ENCODE assay signal across 8 mouse cellular contexts in genomic region chr3:93597221-93597913, GRCm38 (mm10). TPM values are rescaled to one million over a fixed set of nuclear protein-coding genes. Genes with fewer than 3 reads are reported as not detected.
DNase-seq lines count a peak whose midpoint lies in the region; ATAC-seq and TF ChIP-seq lines count a peak whose summit lies in the region.

No protein-coding gene starts in this region.

- H3K27ac ChIP-seq in midbrain, embryonic 10.5 days (replicated peaks): no peak overlapping the region
- H3K27ac ChIP-seq in midbrain, embryonic 15.5 days: no peak overlapping the region
- no peak overlapping the region for H3K27ac ChIP-seq in embryonic facial prominence, embryonic 11.5 days (replicated peaks; ENCODE audit: low read depth, low read length)
- H3K27ac ChIP-seq in heart, embryonic 13.5 days (replicated peaks): peak overlapping the region; percentile 56
- peak overlapping the region; percentile 90 for H3K27ac ChIP-seq in kidney, embryonic 14.5 days (ENCODE audit: low read depth, low read length)
- H3K27ac ChIP-seq in limb, embryonic 15.5 days: peak overlapping the region; percentile 74

- H3K4me1 ChIP-seq in midbrain, embryonic 10.5 days: peaks cover 8% of the 10 kb centered on the region
- H3K4me1 ChIP-seq in midbrain, embryonic 15.5 days: no peaks in the 10 kb centered on the region
- H3K4me1 ChIP-seq in embryonic facial prominence, embryonic 11.5 days (ENCODE audit: control insufficient read depth, insufficient read depth, low read length): no peaks in the 10 kb centered on the region
- peaks cover 12% of the 10 kb centered on the region for H3K4me1 ChIP-seq in heart, embryonic 13.5 days
- H3K4me1 ChIP-seq in kidney, embryonic 14.5 days (ENCODE audit: control insufficient read depth, insufficient read depth, low read length): peaks cover 18% of the 10 kb centered on the region
- H3K4me1 ChIP-seq in limb, embryonic 15.5 days: peaks cover 12% of the 10 kb centered on the region

- H3K79me2 ChIP-seq in myocyte (ENCODE audit: control insufficient read depth, insufficient read depth): no peaks in the 10 kb centered on the region

- WGBS in midbrain, embryonic 10.5 days: 51% methylated on average over 5 of the region's 5 CpGs
- 49% methylated on average over 5 of the region's 5 CpGs for WGBS in midbrain, embryonic 15.5 days
- 33% methylated on average over 5 of the region's 5 CpGs for WGBS in embryonic facial prominence, embryonic 11.5 days
- 40% methylated on average over 5 of the region's 5 CpGs for WGBS in heart, embryonic 13.5 days
- WGBS in kidney, embryonic 14.5 days: 12% methylated on average over 5 of the region's 5 CpGs
- WGBS in limb, embryonic 15.5 days: 14% methylated on average over 5 of the region's 5 CpGs

- no peak for ATAC-seq in midbrain, embryonic 15.5 days (replicated peaks)
- peak; percentile 65; the same call in 1 of the 2 replicates for ATAC-seq in embryonic facial prominence, embryonic 11.5 days (replicated peaks; ENCODE audit: insufficient number of reproducible peaks, low FRiP score, low TSS enrichment, low read depth)
- ATAC-seq in heart, embryonic 13.5 days (ENCODE audit: extremely low read depth, insufficient number of reproducible peaks, low FRiP score, low TSS enrichment): peak; percentile 54; the same call in 1 of the 2 replicates
- peak; percentile 97 for ATAC-seq in kidney, embryonic 14.5 days (ENCODE audit: low FRiP score, low TSS enrichment)
- ATAC-seq in limb, embryonic 15.5 days (ENCODE audit: insufficient number of reproducible peaks, low FRiP score, low TSS enrichment, low read depth): peak; percentile 90

- no peak overlapping the region for H3K4me2 ChIP-seq in midbrain, embryonic 15.5 days
- no peak overlapping the region for H3K4me2 ChIP-seq in embryonic facial prominence, embryonic 11.5 days (ENCODE audit: low read depth, low read length)
- no peak overlapping the region for H3K4me2 ChIP-seq in heart, embryonic 13.5 days
- H3K4me2 ChIP-seq in kidney, embryonic 14.5 days (replicated peaks; ENCODE audit: low read depth, low read length): no peak overlapping the region
- H3K4me2 ChIP-seq in limb, embryonic 15.5 days: no peak overlapping the region
- H3K4me2 ChIP-seq in myocyte (ENCODE audit: low read depth): peak overlapping the region; percentile 60

- no peaks in the 10 kb centered on the region for H3K9me3 ChIP-seq in midbrain, embryonic 10.5 days (replicated peaks)
- H3K9me3 ChIP-seq in midbrain, embryonic 15.5 days: no peaks in the 10 kb centered on the region
- H3K9me3 ChIP-seq in embryonic facial prominence, embryonic 11.5 days (replicated peaks; ENCODE audit: control insufficient read depth, low read length): no peaks in the 10 kb centered on the region
- no peaks in the 10 kb centered on the region for H3K9me3 ChIP-seq in heart, embryonic 13.5 days
- H3K9me3 ChIP-seq in kidney, embryonic 14.5 days (ENCODE audit: control insufficient read depth, low read length): no peaks in the 10 kb centered on the region
- no peaks in the 10 kb centered on the region for H3K9me3 ChIP-seq in limb, embryonic 15.5 days

- TF ChIP-seq POLR2A in myocyte (IDR thresholded peaks at IDR 0.05; ENCODE audit: insufficient read length, low read depth): no peak

- DNase-seq in midbrain, embryonic 10.5 days (ENCODE audit: low spot score): peak; percentile 17
- peak; percentile 65 for DNase-seq in embryonic facial prominence, embryonic 11.5 days (ENCODE audit: low spot score)
- no peak for DNase-seq in cerebellum, postnatal 36 days

- no peak overlapping the region for H3K4me3 ChIP-seq in midbrain, embryonic 10.5 days
- H3K4me3 ChIP-seq in midbrain, embryonic 15.5 days: no peak overlapping the region
- no peak overlapping the region for H3K4me3 ChIP-seq in embryonic facial prominence, embryonic 11.5 days (ENCODE audit: low read depth, low read length)
- H3K4me3 ChIP-seq in heart, embryonic 13.5 days: no peak overlapping the region
- no peak overlapping the region for H3K4me3 ChIP-seq in kidney, embryonic 14.5 days (ENCODE audit: low read length)
- H3K4me3 ChIP-seq in limb, embryonic 15.5 days: no peak overlapping the region
- H3K4me3 ChIP-seq in myocyte: no peak overlapping the region

- no peak overlapping the region for H3ac ChIP-seq in myocyte (ENCODE audit: control insufficient read depth, insufficient read length)

- no peaks in the 10 kb centered on the region for H3K27me3 ChIP-seq in midbrain, embryonic 10.5 days (ENCODE audit: low read depth, poor library complexity, severe bottlenecking)
- H3K27me3 ChIP-seq in midbrain, embryonic 15.5 days (replicated peaks): no peaks in the 10 kb centered on the region
- no peaks in the 10 kb centered on the region for H3K27me3 ChIP-seq in embryonic facial prominence, embryonic 11.5 days (ENCODE audit: control insufficient read depth, insufficient read depth, low read length)
- H3K27me3 ChIP-seq in heart, embryonic 13.5 days (replicated peaks): no peaks in the 10 kb centered on the region
- no peaks in the 10 kb centered on the region for H3K27me3 ChIP-seq in kidney, embryonic 14.5 days (ENCODE audit: control insufficient read depth, insufficient read depth, low read length)
- no peaks in the 10 kb centered on the region for H3K27me3 ChIP-seq in limb, embryonic 15.5 days
- no peaks in the 10 kb centered on the region for H3K27me3 ChIP-seq in myocyte (ENCODE audit: control insufficient read depth, insufficient read depth, insufficient read length)

- no peaks in the 10 kb centered on the region for H3K36me3 ChIP-seq in midbrain, embryonic 10.5 days
- H3K36me3 ChIP-seq in midbrain, embryonic 15.5 days (replicated peaks): no peaks in the 10 kb centered on the region
- H3K36me3 ChIP-seq in embryonic facial prominence, embryonic 11.5 days (replicated peaks; ENCODE audit: control insufficient read depth, insufficient read depth, low read depth, low read length): no peaks in the 10 kb centered on the region
- no peaks in the 10 kb centered on the region for H3K36me3 ChIP-seq in heart, embryonic 13.5 days
- H3K36me3 ChIP-seq in kidney, embryonic 14.5 days (ENCODE audit: control insufficient read depth, insufficient read depth, low read length): no peaks in the 10 kb centered on the region
- no peaks in the 10 kb centered on the region for H3K36me3 ChIP-seq in limb, embryonic 15.5 days
- H3K36me3 ChIP-seq in myocyte (ENCODE audit: control insufficient read depth, insufficient read depth): no peaks in the 10 kb centered on the region

- no peak overlapping the region for H3K9ac ChIP-seq in midbrain, embryonic 15.5 days
- no peak overlapping the region for H3K9ac ChIP-seq in embryonic facial prominence, embryonic 11.5 days (replicated peaks; ENCODE audit: low read length)
- H3K9ac ChIP-seq in heart, embryonic 13.5 days: no peak overlapping the region
- no peak overlapping the region for H3K9ac ChIP-seq in kidney, embryonic 14.5 days (ENCODE audit: low read depth, low read length)
- H3K9ac ChIP-seq in limb, embryonic 15.5 days: no peak overlapping the region

TF ChIP-seq in myocyte, 11 proteins besides CTCF, POLR2A, EP300 and RAD21:
- no peak for TF ChIP-seq SRF (IDR thresholded peaks at IDR 0.05; ENCODE audit: control insufficient read depth, insufficient read length, low read depth)
- peak in 1 of 3 experiments; percentile 10 for TF ChIP-seq MYOD1 (IDR thresholded peaks at IDR 0.05; ENCODE audit: control insufficient read depth in 1 of 3, insufficient read length in 2 of 3, low read depth in 2 of 3)
- no peak for TF ChIP-seq MAX (IDR thresholded peaks at IDR 0.05; ENCODE audit: low read depth)

RNA-seq across cellular contexts. Expression of gene S100a10, which starts 42.5 kb away (rescaled TPM):
- 153 and 169 TPM in 2 replicates for polyA plus RNA-seq in midbrain, embryonic 10.5 days (2016; fragmentation: Nextera tagmentation; extraction: Ambion mirVana)
- 90.5 and 102 TPM in 2 replicates for polyA plus RNA-seq in midbrain, embryonic 15.5 days (2015; fragmentation: Nextera tagmentation; extraction: Ambion mirVana)
- 224 and 236 TPM in 2 replicates for polyA plus RNA-seq in embryonic facial prominence, embryonic 11.5 days (2014; fragmentation: Nextera tagmentation; extraction: Ambion mirVana)
- 197 and 200 TPM in 2 replicates for polyA plus RNA-seq in heart, embryonic 13.5 days (2015; fragmentation: Nextera tagmentation; extraction: Ambion mirVana)
- polyA plus RNA-seq in kidney, embryonic 14.5 days (2014; fragmentation: Nextera tagmentation; extraction: Ambion mirVana): 407 and 546 TPM in 2 replicates
- polyA plus RNA-seq in limb, embryonic 15.5 days (2015; fragmentation: Nextera tagmentation; extraction: Ambion mirVana): 826 and 857 TPM in 2 replicates
- polyA plus RNA-seq in myocyte (2012; fragmentation: generic; extraction: Trizol): 788 TPM

RNA-seq across cellular contexts. Expression of gene Tdpoz2, which starts 55.1 kb away (rescaled TPM):
- polyA plus RNA-seq in midbrain, embryonic 10.5 days (2016; fragmentation: Nextera tagmentation; extraction: Ambion mirVana): not detected in 2 replicates
- polyA plus RNA-seq in midbrain, embryonic 15.5 days (2015; fragmentation: Nextera tagmentation; extraction: Ambion mirVana): not detected in 2 replicates
- polyA plus RNA-seq in embryonic facial prominence, embryonic 11.5 days (2014; fragmentation: Nextera tagmentation; extraction: Ambion mirVana): not detected in 2 replicates
- not detected in 2 replicates for polyA plus RNA-seq in heart, embryonic 13.5 days (2015; fragmentation: Nextera tagmentation; extraction: Ambion mirVana)
- not detected in 2 replicates for polyA plus RNA-seq in kidney, embryonic 14.5 days (2014; fragmentation: Nextera tagmentation; extraction: Ambion mirVana)
- not detected in 2 replicates for polyA plus RNA-seq in limb, embryonic 15.5 days (2015; fragmentation: Nextera tagmentation; extraction: Ambion mirVana)
- not detected for polyA plus RNA-seq in myocyte (2012; fragmentation: generic; extraction: Trizol)

Comparison
In these comparisons a context has a peak if more than half of its experiments do, and no peak if none do; other contexts are left out.
1. DNase-seq: peak in midbrain, embryonic 10.5 days (single experiment) and embryonic facial prominence, embryonic 11.5 days (single experiment); none in cerebellum, postnatal 36 days (0 of 2).
2. H3K27ac ChIP-seq: peak in heart, embryonic 13.5 days (single experiment), kidney, embryonic 14.5 days (single experiment) and limb, embryonic 15.5 days (single experiment); none in midbrain, embryonic 10.5 days (single experiment), midbrain, embryonic 15.5 days (single experiment) and embryonic facial prominence, embryonic 11.5 days (single experiment).